Mouse (Mus musculus) MEL (cell line): ENCODE measurements around the gene Bap1.

ENCODE experiments used
- CTCF ChIP-seq, 3 experiments: IDR thresholded peaks in 2 of 3; conservative IDR thresholded peaks in 1 of 3; 2 replicates each; pipeline ENCODE4 v1.5.1; 2011 to 2012; ENCODE audit warnings: low read length in 3 of 3, low read depth in 2 of 3, mild to moderate bottlenecking in 2 of 3, improper control_type of control experiment in 1 of 3, inconsistent platforms in 1 of 3, mixed read lengths in 1 of 3, moderate library complexity in 1 of 3; ENCODE audit not compliant: control insufficient read depth in 1 of 3, insufficient read depth in 1 of 3, poor library complexity in 1 of 3, severe bottlenecking in 1 of 3
- E2F4 ChIP-seq: IDR thresholded peaks from 2 replicates; pipeline ENCODE4 v1.6.1; 2011; ENCODE audit warnings: low read depth, low read length, improper control_type of control experiment, borderline replicate concordance
- EP300 ChIP-seq, 2 experiments: IDR thresholded peaks; 2 replicates each; pipeline ENCODE4 v1.6.1; 2011; ENCODE audit warnings: improper control_type of control experiment in 2 of 2, low read length in 2 of 2, low read depth in 1 of 2, mild to moderate bottlenecking in 1 of 2
- GATA1 ChIP-seq: IDR thresholded peaks from 2 replicates; pipeline ENCODE4 v1.6.1; 2011; ENCODE audit warnings: low read depth, low read length, improper control_type of control experiment
- HCFC1 ChIP-seq: IDR thresholded peaks from 2 replicates; pipeline ENCODE4 v1.6.1; 2012; ENCODE audit warnings: low read depth, mild to moderate bottlenecking, inconsistent platforms, low read length, improper control_type of control experiment, moderate library complexity
- MAZ ChIP-seq: IDR thresholded peaks from 2 replicates; pipeline ENCODE4 v1.6.1; 2012; ENCODE audit warnings: low read depth, mild to moderate bottlenecking, inconsistent platforms, low read length, improper control_type of control experiment
- MEF2A ChIP-seq: IDR thresholded peaks from 2 replicates; pipeline ENCODE4 v1.6.1; 2014; ENCODE audit warnings: low read depth, mild to moderate bottlenecking, inconsistent platforms, low read length, improper control_type of control experiment; ENCODE audit not compliant: poor library complexity, insufficient replicate concordance, severe bottlenecking; ENCODE audit errors: extremely low read depth
- MYC ChIP-seq: IDR thresholded peaks from 2 replicates; pipeline ENCODE4 v1.6.1; 2011; ENCODE audit warnings: low read depth, mild to moderate bottlenecking, low read length, improper control_type of control experiment, moderate library complexity
- NRF1 ChIP-seq: IDR thresholded peaks from 2 replicates; pipeline ENCODE4 v1.6.1; 2014; ENCODE audit warnings: low read depth, mild to moderate bottlenecking, inconsistent platforms, low read length, improper control_type of control experiment, moderate library complexity; ENCODE audit not compliant: poor library complexity, insufficient read depth, severe bottlenecking
- POLR2A ChIP-seq, 2 experiments: IDR thresholded peaks; 2 replicates each; pipeline ENCODE4 v1.6.1; 2011 to 2012; ENCODE audit warnings: low read length in 2 of 2, mild to moderate bottlenecking in 2 of 2, control low read depth in 1 of 2, improper control_type of control experiment in 1 of 2, low read depth in 1 of 2, moderate library complexity in 1 of 2; ENCODE audit not compliant: control insufficient read depth in 1 of 2, insufficient read depth in 1 of 2, poor library complexity in 1 of 2
- POLR2AphosphoS2 ChIP-seq: IDR thresholded peaks from 2 replicates; pipeline ENCODE4 v1.6.1; 2011; ENCODE audit warnings: low read length, improper control_type of control experiment
- RCOR1 ChIP-seq: IDR thresholded peaks from 2 replicates; pipeline ENCODE4 v1.6.1; 2012; ENCODE audit warnings: low read depth, mild to moderate bottlenecking, inconsistent platforms, low read length, improper control_type of control experiment
- TAL1 ChIP-seq: IDR thresholded peaks from 2 replicates; pipeline ENCODE4 v1.6.1; 2012; ENCODE audit warnings: mild to moderate bottlenecking, inconsistent platforms, low read length, moderate library complexity, mixed read lengths
- ZNF384 ChIP-seq: IDR thresholded peaks from 2 replicates; pipeline ENCODE4 v1.6.1; 2012; ENCODE audit warnings: low read depth, mild to moderate bottlenecking, inconsistent platforms, low read length, improper control_type of control experiment

DNA sequence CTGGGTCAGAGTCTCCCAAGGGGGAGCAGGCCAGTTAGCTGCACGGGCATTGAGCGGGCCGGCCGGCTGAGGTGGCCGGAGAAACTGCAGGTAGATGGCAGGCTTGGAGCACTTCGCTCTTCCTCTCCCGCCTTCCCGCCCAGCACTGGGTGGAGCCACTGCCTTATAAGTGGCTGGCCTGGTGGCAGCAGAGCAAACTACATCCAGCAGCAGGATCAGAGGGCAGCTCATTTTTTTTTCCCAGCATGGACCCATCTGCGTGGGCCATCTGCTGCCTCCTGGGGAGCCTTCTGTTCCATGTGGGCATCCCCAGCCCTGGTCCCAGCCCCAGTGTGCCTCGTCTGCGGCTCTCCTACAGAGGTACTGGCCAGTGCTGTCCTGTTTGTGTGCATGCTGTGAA, 33.6 kb upstream of the Bap1 start, which contains the start of gene Sema3g:
- TF ChIP-seq MYC (no peak), CTCF (IDR thresholded peaks at IDR 0.05 in 2 of 3, conservative IDR thresholded peaks at IDR 0.05 in 1 of 3; ENCODE audit: control insufficient read depth in 1 of 3, insufficient read depth in 1 of 3, low read depth in 2 of 3, low read length in 3 of 3, poor library complexity in 1 of 3, severe bottlenecking in 1 of 3) (peak in 2 of 3 experiments; percentile 26 to 33; a peak in 4 of 6 replicates), MAZ (no peak), MEF2A (no peak), EP300 (IDR thresholded peaks at IDR 0.05; ENCODE audit: low read depth in 1 of 2, low read length in 2 of 2) (no peak), GATA1 (no peak), NRF1 (no peak), POLR2A (IDR thresholded peaks at IDR 0.05; ENCODE audit: control insufficient read depth in 1 of 2, insufficient read depth in 1 of 2, low read depth in 1 of 2, low read length in 2 of 2, poor library complexity in 1 of 2) (no peak), TAL1 (no peak), ZNF384 (no peak), HCFC1 (no peak), E2F4 (no peak), RCOR1 (no peak), POLR2AphosphoS2 (no peak)
